Mouse (Mus musculus) C2C12 (cell line): ENCODE results near the gene Pcsk1. TPM values are rescaled to one million over a fixed set of nuclear protein-coding genes. Genes with fewer than 3 reads are reported as not detected.

Source experiments
- H3K27me3 ChIP-seq: one replicate; pipeline ENCODE4 v1.6.1; 2011; ENCODE audit not compliant: control insufficient read depth, insufficient read depth, insufficient read length
- H3K36me3 ChIP-seq: one replicate; pipeline ENCODE4 v1.6.1; 2011; ENCODE audit not compliant: control insufficient read depth, insufficient read depth
- H3K4me3 ChIP-seq: one replicate; pipeline ENCODE4 v1.5.1; 2011; ENCODE audit warnings: mild to moderate bottlenecking, control low read depth; ENCODE audit not compliant: poor library complexity, insufficient read depth, severe bottlenecking
- H3K79me2 ChIP-seq: one replicate; pipeline ENCODE4 v1.6.1; 2011; ENCODE audit not compliant: control insufficient read depth, insufficient read depth
- H3K79me3 ChIP-seq: one replicate; pipeline ENCODE4 v1.6.1; 2011; ENCODE audit warnings: low read depth, control low read depth
- H3ac ChIP-seq: one replicate; pipeline ENCODE3; 2011; ENCODE audit warnings: low read depth; ENCODE audit not compliant: control insufficient read depth, insufficient read length
- CEBPB ChIP-seq: IDR thresholded peaks from one replicate; pipeline ENCODE4 v1.6.1; 2011; ENCODE audit warnings: low read depth, mild to moderate bottlenecking, control low read depth, moderate library complexity
- CTCF ChIP-seq: IDR thresholded peaks from one replicate; pipeline ENCODE4 v1.5.1; 2011; ENCODE audit not compliant: control insufficient read depth, insufficient read depth, insufficient read length
- FOSL1 ChIP-seq: IDR thresholded peaks from one replicate; pipeline ENCODE4 v1.8.0; 2011; ENCODE audit warnings: mild to moderate bottlenecking, low read length; ENCODE audit not compliant: poor library complexity, insufficient read depth, severe bottlenecking
- MAX ChIP-seq: IDR thresholded peaks from one replicate; pipeline ENCODE4 v1.6.1; 2011; ENCODE audit warnings: mild to moderate bottlenecking, control low read depth
- MYOD1 ChIP-seq: IDR thresholded peaks from one replicate; pipeline ENCODE4 v1.6.1; 2011; ENCODE audit warnings: low read depth; ENCODE audit not compliant: control insufficient read depth, insufficient read length
- MYOG ChIP-seq: IDR thresholded peaks from one replicate; pipeline ENCODE4 v1.6.1; 2011; ENCODE audit not compliant: control insufficient read depth, insufficient read length; ENCODE audit errors: extremely low read depth
- USF1 ChIP-seq: IDR thresholded peaks from one replicate; pipeline ENCODE4 v1.6.1; 2011; ENCODE audit warnings: low read depth, mild to moderate bottlenecking, control low read depth, moderate library complexity
- long read RNA-seq, 2 experiments: library from polyadenylated mRNA; unstranded; transcript quantifications; one replicate each; pipeline ENCODE4 v2.0.0; 2019 to 2020
- polyA plus RNA-seq: library from polyadenylated mRNA; unstranded; fragments of >200 nt; fragmentation: generic; extraction: Trizol; gene quantifications from one replicate; pipeline ENCODE4 v1.2.1, GENCODE M21; 2012; ENCODE audit warnings: missing spikeins

The Pcsk1 gene
- polyA plus RNA-seq = 0.08 TPM
- long read RNA-seq, experiment 1 = 0 reads
- long read RNA-seq, experiment 2 = 0 reads

DNA sequence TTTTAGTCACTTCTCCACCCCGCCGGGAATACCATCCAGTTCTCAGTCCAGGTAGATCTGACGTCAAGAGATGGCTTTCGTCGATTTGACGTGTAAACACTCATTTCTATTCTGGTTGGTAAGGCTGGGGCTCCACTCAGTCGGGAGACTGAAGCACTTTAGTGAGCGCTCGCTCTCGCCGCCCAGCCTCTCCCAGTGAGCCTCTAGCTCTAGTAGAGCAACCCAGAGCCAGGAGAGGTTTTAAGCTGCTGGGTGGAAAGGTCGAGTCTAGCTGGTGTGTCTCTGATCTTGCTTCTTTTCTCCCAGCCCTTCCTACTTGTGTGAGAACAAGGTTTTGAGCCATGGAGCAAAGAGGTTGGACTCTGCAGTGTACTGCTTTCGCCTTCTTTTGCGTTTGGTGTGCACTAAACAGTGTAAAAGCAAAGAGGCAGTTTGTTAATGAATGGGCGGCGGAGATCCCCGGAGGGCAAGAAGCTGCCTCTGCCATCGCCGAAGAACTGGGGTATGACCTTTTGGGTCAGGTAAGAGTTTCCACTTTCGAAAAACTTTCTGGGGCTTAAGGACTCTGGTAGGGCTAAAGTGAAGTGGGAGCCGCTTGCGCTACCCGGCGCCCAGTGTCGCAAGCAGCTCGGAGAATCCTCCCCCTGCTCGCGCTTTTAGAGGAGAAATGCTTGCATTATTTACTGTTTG, at the start of gene Pcsk1:
TSS of gene Pcsk1 (plus strand) at position 106 of the 690 bp plus-strand sequence.
- no peaks in the 10 kb centered on the region for H3K79me2 ChIP-seq
- H3K4me3 ChIP-seq = no peak within 1 kb of the TSS
- no peak for TF ChIP-seq MYOD1
- no peaks in the 10 kb centered on the region for H3K36me3 ChIP-seq
- H3ac ChIP-seq = no peak within 1 kb of the TSS
- H3K79me3 ChIP-seq = no peaks in the 10 kb centered on the region
- H3K27me3 ChIP-seq = no peaks in the 10 kb centered on the region

DNA sequence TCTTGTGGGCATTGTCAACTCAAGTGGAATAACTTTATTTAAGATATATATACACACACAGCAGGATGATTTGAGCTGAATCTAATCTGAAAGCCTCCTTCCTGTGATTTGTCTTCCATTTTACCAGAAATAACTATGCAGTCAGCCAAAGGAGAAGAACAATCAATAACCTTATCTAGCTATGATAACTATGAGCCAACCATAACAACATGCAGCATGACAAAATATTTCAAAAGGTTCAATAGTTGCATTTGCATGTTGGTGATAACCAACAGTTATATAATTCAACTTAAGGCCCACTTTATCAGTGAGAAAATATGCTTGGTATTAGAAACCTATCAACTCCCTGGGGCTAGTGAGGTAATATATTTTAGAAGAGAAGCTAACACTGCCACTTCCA, 30.8 kb upstream of the Pcsk1 start:
- Histone ChIP-seq H3K79me3 (no peaks in the 10 kb centered on the region), H3K27me3 (no peaks in the 10 kb centered on the region), H3K36me3 (no peaks in the 10 kb centered on the region), H3ac (no peak overlapping the region), H3K4me3 (no peak overlapping the region), H3K79me2 (no peaks in the 10 kb centered on the region)
- no peak for TF ChIP-seq MYOD1
- no peak for TF ChIP-seq MAX
- TF ChIP-seq FOSL1 = no peak
- no peak for TF ChIP-seq USF1
- TF ChIP-seq MYOG = no peak
- TF ChIP-seq CTCF = no peak
- no peak for TF ChIP-seq CEBPB

DNA sequence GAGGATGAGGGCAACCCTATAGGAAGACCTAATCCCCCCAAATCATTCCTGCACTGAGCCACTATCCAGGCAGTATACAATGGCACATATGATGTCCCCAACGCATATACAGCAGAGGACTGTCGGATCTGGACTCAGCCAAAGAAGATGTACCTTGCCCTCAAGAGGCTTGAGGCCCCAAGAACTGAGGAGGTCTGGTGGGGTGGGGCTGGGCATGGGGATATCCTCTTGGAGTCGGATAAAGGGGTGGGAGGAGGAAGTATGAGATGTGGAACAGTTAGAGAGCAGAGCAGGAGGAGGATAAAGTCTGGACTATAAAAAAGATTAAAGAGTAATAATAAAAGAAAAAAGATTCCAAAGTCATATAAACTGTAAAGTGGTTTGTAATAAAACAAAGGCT, 25.7 kb upstream of the Pcsk1 start:
- Histone ChIP-seq H3K36me3 (no peaks in the 10 kb centered on the region), H3K79me3 (no peaks in the 10 kb centered on the region), H3K79me2 (no peaks in the 10 kb centered on the region), H3ac (no peak overlapping the region), H3K4me3 (no peak overlapping the region), H3K27me3 (no peaks in the 10 kb centered on the region)
- TF ChIP-seq MYOG (no peak), MAX (no peak), CTCF (no peak), MYOD1 (no peak), CEBPB (no peak), FOSL1 (no peak), USF1 (no peak)

DNA sequence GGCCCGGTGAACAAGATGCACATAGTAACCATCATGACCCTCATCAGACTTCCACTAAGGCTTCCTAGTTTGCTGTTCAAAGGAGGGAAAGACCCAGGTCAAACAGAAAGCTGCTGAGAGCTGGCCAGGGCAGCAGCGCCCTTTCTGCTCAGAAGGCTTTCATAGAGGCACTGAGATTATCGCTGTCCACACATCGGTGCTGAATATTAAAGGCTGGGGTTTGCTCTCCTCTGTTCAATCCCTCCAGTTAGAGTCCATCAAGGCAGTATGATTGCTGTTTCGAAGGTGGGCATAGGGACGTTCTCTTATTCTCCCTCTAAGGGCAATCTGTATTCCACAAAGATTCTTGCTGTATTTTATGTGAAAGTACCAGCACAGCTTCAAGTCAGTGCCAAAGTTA, 1.0 kb upstream of the Pcsk1 start:
- no peak overlapping the region for H3K4me3 ChIP-seq
- H3K36me3 ChIP-seq = no peaks in the 10 kb centered on the region
- no peaks in the 10 kb centered on the region for H3K79me3 ChIP-seq
- H3K27me3 ChIP-seq = no peaks in the 10 kb centered on the region
- H3ac ChIP-seq = no peak overlapping the region
- H3K79me2 ChIP-seq = no peaks in the 10 kb centered on the region
- TF ChIP-seq CTCF = no peak

DNA sequence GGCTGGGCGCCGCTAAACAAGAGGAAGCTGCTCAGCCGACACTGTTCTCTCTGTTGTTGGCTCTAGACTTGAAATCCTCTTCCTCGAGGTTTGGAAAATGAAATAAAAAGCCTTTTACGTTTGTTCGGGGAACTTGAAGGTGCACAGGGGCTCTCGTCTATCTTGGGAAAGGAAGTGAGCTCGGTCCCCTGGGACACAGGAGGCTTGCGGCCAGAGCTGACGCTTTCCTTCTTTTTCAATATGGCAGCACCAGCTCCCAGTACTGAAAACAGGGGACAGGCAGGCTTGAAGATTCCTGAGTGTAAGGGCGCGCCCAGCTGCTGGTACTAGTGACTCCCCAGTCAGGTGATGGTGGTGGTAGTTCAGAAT, 769 bp downstream of the Pcsk1 start:
- no peaks in the 10 kb centered on the region for H3K79me3 ChIP-seq
- no peaks in the 10 kb centered on the region for H3K27me3 ChIP-seq
- no peak overlapping the region for H3ac ChIP-seq
- TF ChIP-seq FOSL1 (no peak), CTCF (no peak), CEBPB (no peak)
- H3K36me3 ChIP-seq = no peaks in the 10 kb centered on the region
- H3K4me3 ChIP-seq = no peak overlapping the region
- no peaks in the 10 kb centered on the region for H3K79me2 ChIP-seq

DNA sequence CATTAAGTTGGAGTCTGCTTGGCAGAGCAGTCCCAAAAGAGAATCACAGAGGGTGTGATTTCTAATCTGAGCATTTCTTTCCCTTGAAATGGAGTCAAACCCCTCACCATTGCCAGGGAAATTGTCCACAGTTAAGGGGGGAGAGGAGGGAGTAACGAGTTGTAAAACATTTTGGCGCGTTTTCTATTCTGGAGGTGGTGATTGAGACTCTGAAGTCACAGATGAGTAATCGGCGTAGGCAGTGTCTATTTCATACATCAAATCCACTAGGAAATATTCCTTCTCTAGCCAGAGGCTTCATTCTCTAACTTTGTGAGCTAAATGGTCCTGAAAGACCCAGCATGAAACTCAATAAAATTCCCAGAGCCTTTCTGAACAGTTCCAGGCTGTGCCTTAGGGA, 1.4 kb downstream of the Pcsk1 start:
- no peaks in the 10 kb centered on the region for H3K27me3 ChIP-seq
- H3K79me2 ChIP-seq = no peaks in the 10 kb centered on the region
- TF ChIP-seq FOSL1 = no peak
- no peak for TF ChIP-seq MYOD1
- no peak for TF ChIP-seq USF1
- no peak for TF ChIP-seq CEBPB
- TF ChIP-seq CTCF = no peak
- no peak for TF ChIP-seq MYOG
- no peak for TF ChIP-seq MAX
- H3ac ChIP-seq = no peak overlapping the region
- no peaks in the 10 kb centered on the region for H3K36me3 ChIP-seq
- no peaks in the 10 kb centered on the region for H3K79me3 ChIP-seq
- H3K4me3 ChIP-seq = no peak overlapping the region
